Mouse (Mus musculus): ENCODE results near the gene Prkd3. TPM values are rescaled to one million over a fixed set of nuclear protein-coding genes. Genes with fewer than 3 reads are reported as not detected.

Gene Prkd3
- polyA plus RNA-seq, 1 experiment: 5.3 TPM

DNA sequence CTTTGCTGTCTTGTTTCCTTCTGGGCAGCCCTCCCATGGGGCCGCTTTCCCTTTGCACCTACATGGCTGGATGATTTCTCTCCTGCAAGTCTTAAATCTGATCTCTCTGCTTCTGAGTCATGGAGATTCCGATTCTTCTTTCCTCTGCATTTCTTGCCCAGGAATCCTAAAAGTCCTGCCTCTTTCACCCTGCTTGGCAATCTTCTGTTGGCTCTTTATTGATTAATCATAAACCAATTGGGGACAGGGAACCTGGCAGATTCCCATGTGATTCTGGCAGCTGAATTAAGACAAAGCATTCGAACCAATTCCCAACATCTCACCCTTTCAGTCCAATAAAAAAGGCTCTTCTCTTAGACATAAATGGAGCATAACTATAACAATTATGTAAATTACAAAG lies 8.6 kb upstream of the Prkd3 start:
- Histone ChIP-seq H3K4me1 (ENCODE audit: control insufficient read depth, insufficient read depth, insufficient read length) (no peaks in the 10 kb centered on the region), H3K4me3 (ENCODE audit: extremely low read depth, insufficient read depth, insufficient read length) (no peak overlapping the region), H3K27ac (ENCODE audit: insufficient read depth, low read length) (no peak overlapping the region), H3K27me3 (ENCODE audit: control insufficient read depth, insufficient read depth, low read length) (no peaks in the 10 kb centered on the region), H3K36me3 (ENCODE audit: control insufficient read depth, insufficient read depth, low read length) (no peaks in the 10 kb centered on the region)
- DNase-seq (ENCODE audit: low read depth in 1 of 2, low spot score in 2 of 2): no peak
- 94% methylated on average over 3 of the region's 3 CpGs for WGBS
- no peak for TF ChIP-seq CTCF (IDR thresholded peaks at IDR 0.05; ENCODE audit: extremely low read depth, insufficient read depth, insufficient read length, insufficient replicate concordance)
- TF ChIP-seq POLR2A (IDR thresholded peaks at IDR 0.05; ENCODE audit: low read depth, low read length): no peak

DNA sequence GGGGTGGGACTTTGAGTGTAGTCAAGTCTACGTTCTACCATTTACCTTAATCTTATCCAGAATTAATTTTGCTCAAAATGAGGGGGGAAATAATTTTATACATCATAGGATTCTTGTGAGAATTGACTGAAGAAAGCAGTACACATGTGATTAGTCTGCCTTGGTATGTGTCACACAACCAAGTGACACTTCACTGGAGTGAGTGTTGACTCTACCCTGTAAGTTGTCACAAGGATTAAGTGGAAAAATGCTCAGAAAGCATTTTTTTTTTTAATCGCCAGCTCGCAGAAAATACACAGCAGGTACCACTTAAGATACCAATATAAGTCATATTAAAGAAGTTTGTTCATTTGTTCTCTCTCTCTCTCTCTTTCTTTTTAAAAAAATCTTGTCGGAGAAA lies 3.9 kb upstream of the Prkd3 start:
- 69% methylated on average over 4 of the region's 4 CpGs for WGBS
- H3K4me3 ChIP-seq (ENCODE audit: extremely low read depth, insufficient read depth, insufficient read length): no peak overlapping the region
- no peak for TF ChIP-seq POLR2A (IDR thresholded peaks at IDR 0.05; ENCODE audit: low read depth, low read length)
- no peak for TF ChIP-seq CTCF (IDR thresholded peaks at IDR 0.05; ENCODE audit: extremely low read depth, insufficient read depth, insufficient read length, insufficient replicate concordance)

DNA sequence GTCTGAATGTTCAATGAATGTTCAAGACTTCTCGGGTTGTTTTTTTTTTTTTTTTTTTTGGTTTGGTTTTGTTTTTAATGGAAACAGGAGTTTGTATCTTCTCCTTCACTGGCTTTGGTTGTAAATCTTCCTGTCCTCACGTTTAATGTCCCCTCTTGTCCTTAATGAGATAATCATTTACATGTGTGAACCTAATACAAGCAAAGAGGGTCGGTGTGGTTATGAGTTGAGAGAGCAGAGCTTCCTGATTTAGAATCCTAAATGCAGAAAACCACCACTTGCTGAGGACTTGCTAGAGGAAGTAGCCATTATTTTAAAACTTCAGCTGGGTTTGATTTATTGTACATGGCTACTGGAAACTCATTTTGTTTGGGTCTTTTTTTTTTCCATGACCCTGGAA lies 2.1 kb upstream of the Prkd3 start:
- Histone ChIP-seq H3K27ac (ENCODE audit: insufficient read depth, low read length) (no peak overlapping the region), H3K4me1 (ENCODE audit: control insufficient read depth, insufficient read depth, insufficient read length) (peaks cover 2% of the 10 kb centered on the region; the same call in 1 of the 2 replicates), H3K27me3 (ENCODE audit: control insufficient read depth, insufficient read depth, low read length) (no peaks in the 10 kb centered on the region), H3K4me3 (ENCODE audit: extremely low read depth, insufficient read depth, insufficient read length) (no peak overlapping the region), H3K36me3 (ENCODE audit: control insufficient read depth, insufficient read depth, low read length) (no peaks in the 10 kb centered on the region)
- 23% methylated on average over 3 of the region's 3 CpGs for WGBS
- TF ChIP-seq POLR2A (IDR thresholded peaks at IDR 0.05; ENCODE audit: low read depth, low read length) (no peak), CTCF (IDR thresholded peaks at IDR 0.05; ENCODE audit: extremely low read depth, insufficient read depth, insufficient read length, insufficient replicate concordance) (no peak)
- no peak for DNase-seq (ENCODE audit: low read depth in 1 of 2, low spot score in 2 of 2)

More for the DNA sequence above, 3.9 kb upstream of the Prkd3 start:
- H3K4me1 ChIP-seq (ENCODE audit: control insufficient read depth, insufficient read depth, insufficient read length): no peaks in the 10 kb centered on the region
- H3K27ac ChIP-seq (ENCODE audit: insufficient read depth, low read length): no peak overlapping the region
- H3K36me3 ChIP-seq (ENCODE audit: control insufficient read depth, insufficient read depth, low read length): no peaks in the 10 kb centered on the region
- DNase-seq (ENCODE audit: low read depth in 1 of 2, low spot score in 2 of 2): no peak
- no peaks in the 10 kb centered on the region for H3K27me3 ChIP-seq (ENCODE audit: control insufficient read depth, insufficient read depth, low read length)

DNA sequence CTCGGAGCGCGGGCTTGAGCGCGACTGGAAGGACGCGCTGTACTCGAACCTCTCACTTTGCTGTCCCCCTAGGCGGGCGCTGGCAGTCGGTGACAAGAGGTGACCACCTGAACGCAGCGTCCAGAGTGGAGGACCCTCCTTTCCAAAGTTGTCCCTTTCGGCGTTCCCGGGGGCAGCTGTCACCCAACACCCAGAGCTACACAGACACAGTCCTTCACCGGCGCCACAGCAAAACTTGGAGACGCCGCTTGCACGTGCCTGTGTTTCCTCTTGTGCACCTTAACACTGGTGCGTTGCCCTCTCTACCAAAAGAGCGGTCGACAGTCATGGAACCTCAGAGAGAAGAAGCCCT lies 344 bp upstream of the Prkd3 start:
- H3K4me3 ChIP-seq (ENCODE audit: extremely low read depth, insufficient read depth, insufficient read length): peak overlapping the region; percentile 93
- H3K27me3 ChIP-seq (ENCODE audit: control insufficient read depth, insufficient read depth, low read length): no peaks in the 10 kb centered on the region
- 1% methylated on average over 24 of the region's 24 CpGs for WGBS
- TF ChIP-seq CTCF (IDR thresholded peaks at IDR 0.05; ENCODE audit: extremely low read depth, insufficient read depth, insufficient read length, insufficient replicate concordance): no peak
- no peak for TF ChIP-seq POLR2A (IDR thresholded peaks at IDR 0.05; ENCODE audit: low read depth, low read length)
- no peaks in the 10 kb centered on the region for H3K36me3 ChIP-seq (ENCODE audit: control insufficient read depth, insufficient read depth, low read length)
- no peak for DNase-seq (ENCODE audit: low read depth in 1 of 2, low spot score in 2 of 2)
- peak overlapping the region; percentile 5; the same call in 1 of the 2 replicates for H3K27ac ChIP-seq (ENCODE audit: insufficient read depth, low read length)
- H3K4me1 ChIP-seq (ENCODE audit: control insufficient read depth, insufficient read depth, insufficient read length): peaks cover 3% of the 10 kb centered on the region; the same call in 1 of the 2 replicates

DNA sequence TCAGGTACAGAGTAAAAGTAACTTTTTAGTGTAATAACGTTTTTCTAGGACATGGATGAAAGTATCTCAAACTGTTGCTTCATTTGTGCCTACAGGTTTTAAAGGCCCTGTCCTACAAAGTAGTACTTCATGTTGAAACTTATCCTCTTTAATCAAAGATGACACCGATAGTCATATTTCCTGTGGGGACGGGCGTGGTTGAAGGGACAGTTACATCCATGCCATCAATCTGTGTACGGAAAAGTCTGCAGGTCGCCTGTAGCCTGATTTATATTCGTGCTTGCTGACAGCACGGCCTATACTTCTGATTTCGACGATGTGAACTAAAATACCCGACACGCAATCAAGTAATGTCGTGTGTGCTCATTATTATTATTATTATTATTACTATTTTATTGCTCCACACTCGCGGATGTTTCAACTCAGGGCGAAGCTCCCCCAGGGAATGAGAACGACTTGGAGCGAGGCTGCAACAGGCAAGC lies 849 bp downstream of the Prkd3 start:
- Histone ChIP-seq H3K36me3 (ENCODE audit: control insufficient read depth, insufficient read depth, low read length) (no peaks in the 10 kb centered on the region), H3K27ac (ENCODE audit: insufficient read depth, low read length) (no peak overlapping the region), H3K4me1 (ENCODE audit: control insufficient read depth, insufficient read depth, insufficient read length) (peaks cover 4% of the 10 kb centered on the region; the same call in 1 of the 2 replicates), H3K27me3 (ENCODE audit: control insufficient read depth, insufficient read depth, low read length) (no peaks in the 10 kb centered on the region), H3K4me3 (ENCODE audit: extremely low read depth, insufficient read depth, insufficient read length) (peak overlapping the region; percentile 93)
- DNase-seq (ENCODE audit: low read depth in 1 of 2, low spot score in 2 of 2): no peak
- no peak for TF ChIP-seq POLR2A (IDR thresholded peaks at IDR 0.05; ENCODE audit: low read depth, low read length)
- TF ChIP-seq CTCF (IDR thresholded peaks at IDR 0.05; ENCODE audit: extremely low read depth, insufficient read depth, insufficient read length, insufficient replicate concordance): no peak
- WGBS: 2% methylated on average over 18 of the region's 18 CpGs

DNA sequence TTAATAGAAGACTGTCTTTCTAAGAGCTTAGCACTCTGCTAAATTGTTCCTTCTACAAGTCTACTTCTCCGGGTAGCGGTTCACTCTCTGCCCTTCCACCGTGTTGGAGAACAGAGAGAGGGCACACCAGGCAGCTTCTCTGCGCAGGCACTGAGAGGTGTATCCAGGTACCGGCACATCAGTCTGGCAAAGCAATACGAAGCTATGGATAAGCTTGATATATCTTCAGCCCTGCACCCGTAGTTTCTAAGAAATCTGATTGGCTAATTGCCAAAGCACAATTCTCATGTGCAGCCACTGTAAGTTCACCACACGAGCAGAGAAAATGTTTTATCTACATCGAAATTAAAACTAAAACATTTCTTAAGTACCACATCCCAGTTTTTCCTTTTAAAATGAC lies 2.2 kb downstream of the Prkd3 start:
- Histone ChIP-seq H3K4me1 (ENCODE audit: control insufficient read depth, insufficient read depth, insufficient read length) (peaks cover 4% of the 10 kb centered on the region; the same call in 1 of the 2 replicates), H3K36me3 (ENCODE audit: control insufficient read depth, insufficient read depth, low read length) (no peaks in the 10 kb centered on the region), H3K27me3 (ENCODE audit: control insufficient read depth, insufficient read depth, low read length) (no peaks in the 10 kb centered on the region), H3K4me3 (ENCODE audit: extremely low read depth, insufficient read depth, insufficient read length) (no peak overlapping the region), H3K27ac (ENCODE audit: insufficient read depth, low read length) (no peak overlapping the region)
- DNase-seq (ENCODE audit: low read depth in 1 of 2, low spot score in 2 of 2): no peak
- TF ChIP-seq CTCF (IDR thresholded peaks at IDR 0.05; ENCODE audit: extremely low read depth, insufficient read depth, insufficient read length, insufficient replicate concordance): no peak
- no peak for TF ChIP-seq POLR2A (IDR thresholded peaks at IDR 0.05; ENCODE audit: low read depth, low read length)
- WGBS: 60% methylated on average over 9 of the region's 9 CpGs

DNA sequence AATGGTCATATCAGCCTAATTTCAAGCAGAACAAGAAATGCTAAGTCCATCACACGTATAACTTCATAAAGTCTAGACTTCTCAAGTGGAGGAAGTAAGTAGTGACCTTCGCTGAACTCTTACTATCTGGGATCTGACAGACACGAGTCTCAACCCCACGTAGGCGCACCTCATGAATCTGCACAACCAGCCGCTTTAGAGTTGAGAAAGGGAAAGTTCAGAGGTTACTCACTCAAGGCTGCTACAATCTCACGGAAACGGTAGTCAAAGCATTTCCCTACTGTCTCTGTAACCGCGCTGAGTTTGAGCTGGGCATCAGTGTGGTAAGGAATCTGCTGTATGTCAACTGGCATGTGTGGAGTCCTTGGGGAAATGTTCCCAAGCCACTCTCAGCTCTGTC lies 4.8 kb downstream of the Prkd3 start:
- no peak overlapping the region for H3K4me3 ChIP-seq (ENCODE audit: extremely low read depth, insufficient read depth, insufficient read length)
- DNase-seq (ENCODE audit: low read depth in 1 of 2, low spot score in 2 of 2): no peak
- WGBS: 71% methylated on average over 10 of the region's 10 CpGs
- peaks cover 4% of the 10 kb centered on the region; the same call in 1 of the 2 replicates for H3K4me1 ChIP-seq (ENCODE audit: control insufficient read depth, insufficient read depth, insufficient read length)
- no peaks in the 10 kb centered on the region for H3K27me3 ChIP-seq (ENCODE audit: control insufficient read depth, insufficient read depth, low read length)
- TF ChIP-seq CTCF (IDR thresholded peaks at IDR 0.05; ENCODE audit: extremely low read depth, insufficient read depth, insufficient read length, insufficient replicate concordance) (no peak), POLR2A (IDR thresholded peaks at IDR 0.05; ENCODE audit: low read depth, low read length) (no peak)
- no peak overlapping the region for H3K27ac ChIP-seq (ENCODE audit: insufficient read depth, low read length)
- H3K36me3 ChIP-seq (ENCODE audit: control insufficient read depth, insufficient read depth, low read length): peaks cover 3% of the 10 kb centered on the region
